In genomic region chr11:113750571-113751483, GRCm38 (mm10) we compare ENCODE assay signal across 8 mouse cellular contexts. TPM values are rescaled to one million over a fixed set of nuclear protein-coding genes. Genes with fewer than 3 reads are reported as not detected.
A peak's percentile ranks its signal among the peaks of the same experiment; 100 is the strongest.
DNase-seq lines count a peak whose midpoint lies in the region; ATAC-seq and TF ChIP-seq lines count a peak whose summit lies in the region.

No protein-coding gene starts in this region.

- H3K9ac ChIP-seq in CH12.LX (ENCODE audit: insufficient read depth, low read depth): peak overlapping the region; percentile 48
- peak overlapping the region; percentile 91 for H3K9ac ChIP-seq in heart, embryonic 13.5 days
- H3K9ac ChIP-seq in kidney, postnatal 0 days (ENCODE audit: low read depth, low read length): peak overlapping the region; percentile 85
- peak overlapping the region; percentile 90 for H3K9ac ChIP-seq in liver, embryonic 13.5 days
- peak overlapping the region; percentile 96 for H3K9ac ChIP-seq in stomach, embryonic 15.5 days

- peaks cover 0 to 19% of the 10 kb centered on the region in 2 experiments for H3K36me3 ChIP-seq in CH12.LX (replicated peaks in 1 of 2; ENCODE audit: control insufficient read depth in 1 of 2, insufficient read depth in 1 of 2, low read length in 1 of 2)
- H3K36me3 ChIP-seq in erythroblast, embryonic 14.5 days (ENCODE audit: control insufficient read depth): peaks cover 30% of the 10 kb centered on the region
- peaks cover 4% of the 10 kb centered on the region; the same call in 1 of the 2 replicates for H3K36me3 ChIP-seq in heart, embryonic 13.5 days
- 0 out of 2 replicates have a peak, but pooled peaks cover 6% of the 10 kb centered on the region for H3K36me3 ChIP-seq in kidney, postnatal 0 days (ENCODE audit: insufficient read depth, low read length)
- H3K36me3 ChIP-seq in liver, embryonic 13.5 days: peaks cover 11% of the 10 kb centered on the region; the same call in 1 of the 2 replicates
- H3K36me3 ChIP-seq in stomach, embryonic 15.5 days: 0 out of 2 replicates have a peak, but pooled peaks cover 5% of the 10 kb centered on the region

- peak; percentile 17 for ATAC-seq in heart, embryonic 13.5 days (ENCODE audit: extremely low read depth, insufficient number of reproducible peaks, low FRiP score, low TSS enrichment)
- peak; percentile 29 for ATAC-seq in kidney, postnatal 0 days (replicated peaks; ENCODE audit: low FRiP score, low read depth)
- peak; percentile 49 for ATAC-seq in liver, embryonic 13.5 days (ENCODE audit: low read depth)
- ATAC-seq in stomach, embryonic 15.5 days (ENCODE audit: insufficient read depth, low FRiP score, low read depth): peak; percentile 57

- H3K4me1 ChIP-seq in CH12.LX (ENCODE audit: control insufficient read depth in 1 of 2, insufficient read depth in 2 of 2): peaks cover 0 to 41% of the 10 kb centered on the region in 2 experiments; a peak in 2 of 4 replicates
- H3K4me1 ChIP-seq in erythroblast, embryonic 14.5 days (ENCODE audit: control insufficient read depth): peaks cover 66% of the 10 kb centered on the region
- peaks cover 45% of the 10 kb centered on the region for H3K4me1 ChIP-seq in heart, embryonic 13.5 days
- peaks cover 30% of the 10 kb centered on the region for H3K4me1 ChIP-seq in kidney, postnatal 0 days (replicated peaks; ENCODE audit: insufficient read depth, low read length)
- H3K4me1 ChIP-seq in liver, embryonic 13.5 days (replicated peaks): peaks cover 62% of the 10 kb centered on the region
- peaks cover 37% of the 10 kb centered on the region for H3K4me1 ChIP-seq in stomach, embryonic 15.5 days

- dilution Hi-C loops in CH12.LX (cut with MboI; ENCODE audit: extremely low pct_ligation_motif_present, extremely low pct_unique_long_range_greater_than_20kb, low sequenced_read_pairs): no loop called here

- H3K27me3 ChIP-seq in CH12.LX (replicated peaks): no peaks in the 10 kb centered on the region
- no peaks in the 10 kb centered on the region for H3K27me3 ChIP-seq in erythroblast, embryonic 14.5 days (ENCODE audit: control insufficient read depth)
- no peaks in the 10 kb centered on the region for H3K27me3 ChIP-seq in heart, embryonic 13.5 days (replicated peaks)
- no peaks in the 10 kb centered on the region for H3K27me3 ChIP-seq in kidney, postnatal 0 days (ENCODE audit: insufficient read depth, low read length)
- H3K27me3 ChIP-seq in liver, embryonic 13.5 days: no peaks in the 10 kb centered on the region
- no peaks in the 10 kb centered on the region for H3K27me3 ChIP-seq in stomach, embryonic 15.5 days (replicated peaks)

- peak in 1 of 2 experiments; percentile 77; a peak in 2 of 4 replicates for TF ChIP-seq CTCF in CH12.LX (conservative IDR thresholded peaks at IDR 0.05 in 1 of 2, IDR thresholded peaks at IDR 0.05 in 1 of 2; ENCODE audit: low read depth in 2 of 2, low read length in 2 of 2)
- TF ChIP-seq CTCF in brain, embryonic 14.5 days (IDR thresholded peaks at IDR 0.05; ENCODE audit: borderline replicate concordance, extremely low read depth, insufficient read depth, insufficient read length): peak; percentile 32; the same call in 1 of the 2 replicates
- peak; percentile 64 for TF ChIP-seq CTCF in kidney, postnatal 0 days (IDR thresholded peaks at IDR 0.05; ENCODE audit: low read depth)

- no peak for TF ChIP-seq EP300 in CH12.LX (IDR thresholded peaks at IDR 0.05; ENCODE audit: low read length)

- WGBS in heart, embryonic 13.5 days: under 1% methylated on average over 67 of the region's 67 CpGs
- under 1% methylated on average over 67 of the region's 67 CpGs for WGBS in kidney, postnatal 0 days
- 1% methylated on average over 67 of the region's 67 CpGs for WGBS in liver, embryonic 13.5 days (ENCODE audit: insufficient replicate concordance)
- under 1% methylated on average over 66 of the region's 67 CpGs for WGBS in stomach, embryonic 15.5 days

- TF ChIP-seq POLR2A in CH12.LX (IDR thresholded peaks at IDR 0.05; ENCODE audit: low read depth, low read length): no peak
- no peak for TF ChIP-seq POLR2A in brain, embryonic 14.5 days (IDR thresholded peaks at IDR 0.05; ENCODE audit: borderline replicate concordance, extremely low read depth, insufficient read depth, insufficient read length, poor library complexity, severe bottlenecking)

- H3K4me3 ChIP-seq in CH12.LX (replicated peaks in 1 of 3; ENCODE audit: low read depth in 2 of 3, low read length in 2 of 3, poor library complexity in 1 of 3): peak overlapping the region; percentile 59 to 82 (median 77)
- peak overlapping the region; percentile 90 for H3K4me3 ChIP-seq in erythroblast, embryonic 14.5 days (replicated peaks)
- H3K4me3 ChIP-seq in heart, embryonic 13.5 days: peak overlapping the region; percentile 79
- peak overlapping the region; percentile 84 for H3K4me3 ChIP-seq in kidney, postnatal 0 days (replicated peaks; ENCODE audit: low read depth, low read length)
- H3K4me3 ChIP-seq in liver, embryonic 13.5 days (replicated peaks): peak overlapping the region; percentile 81
- H3K4me3 ChIP-seq in stomach, embryonic 15.5 days (replicated peaks): peak overlapping the region; percentile 90

- H3K4me2 ChIP-seq in CH12.LX (ENCODE audit: insufficient read depth, low read depth, poor library complexity, severe bottlenecking): peak overlapping the region; percentile 72
- H3K4me2 ChIP-seq in heart, embryonic 13.5 days: peak overlapping the region; percentile 80
- peak overlapping the region; percentile 63 for H3K4me2 ChIP-seq in kidney, postnatal 0 days (ENCODE audit: low read length)
- H3K4me2 ChIP-seq in liver, embryonic 13.5 days: peak overlapping the region; percentile 98
- peak overlapping the region; percentile 84 for H3K4me2 ChIP-seq in stomach, embryonic 15.5 days

- H3K9me3 ChIP-seq in CH12.LX (replicated peaks; ENCODE audit: low read length): no peaks in the 10 kb centered on the region
- H3K9me3 ChIP-seq in erythroblast, embryonic 14.5 days (ENCODE audit: control insufficient read depth, low read length): no peaks in the 10 kb centered on the region
- no peaks in the 10 kb centered on the region for H3K9me3 ChIP-seq in heart, embryonic 13.5 days
- no peaks in the 10 kb centered on the region for H3K9me3 ChIP-seq in kidney, postnatal 0 days (replicated peaks; ENCODE audit: low read length)
- H3K9me3 ChIP-seq in liver, embryonic 13.5 days (replicated peaks): no peaks in the 10 kb centered on the region
- H3K9me3 ChIP-seq in stomach, embryonic 15.5 days: no peaks in the 10 kb centered on the region

- TF ChIP-seq RAD21 in CH12.LX (IDR thresholded peaks at IDR 0.05; ENCODE audit: low read depth, low read length): peak; percentile 69

- in situ Hi-C loops in CH12.LX (cut with MboI; ENCODE audit: low pct_ligation_motif_present, low pct_unique_long_range_greater_than_20kb, low sequenced_read_pairs): loop anchor here (5.0 kb wide), 1 partner anchor 61 kb away; no protein-coding TSS in a partner anchor

- peak; percentile 56 for DNase-seq in CH12.LX (ENCODE audit: extremely low read depth)
- DNase-seq in brain, embryonic 14.5 days (ENCODE audit: low read depth): peak; percentile 90
- peak; percentile 84 for DNase-seq in kidney, postnatal 0 days (ENCODE audit: low spot score)
- peak; percentile 73 for DNase-seq in liver, embryonic 13.5 days
- DNase-seq in natural killer cell, adult 2 months (ENCODE audit: low spot score in 2 of 2): peak; percentile 28 to 56

- H3K79me2 ChIP-seq in CH12.LX (replicated peaks; ENCODE audit: control insufficient read depth, extremely low read depth, insufficient read depth, poor library complexity, severe bottlenecking): no peaks in the 10 kb centered on the region

- no peak overlapping the region for H3K27ac ChIP-seq in CH12.LX (ENCODE audit: insufficient read depth, low read depth)
- H3K27ac ChIP-seq in heart, embryonic 13.5 days (replicated peaks): peak overlapping the region; percentile 89
- peak overlapping the region; percentile 96 for H3K27ac ChIP-seq in kidney, postnatal 0 days
- H3K27ac ChIP-seq in liver, embryonic 13.5 days: peak overlapping the region; percentile 96
- H3K27ac ChIP-seq in stomach, embryonic 15.5 days: peak overlapping the region; percentile 98

TF ChIP-seq in CH12.LX, 34 proteins besides CTCF, POLR2A, EP300 and RAD21 (continues in another document):
- no peak for TF ChIP-seq USF2 (conservative IDR thresholded peaks at IDR 0.05; ENCODE audit: low read depth, low read length)
- TF ChIP-seq PAX5 (IDR thresholded peaks at IDR 0.05; ENCODE audit: low read length): no peak
- TF ChIP-seq CHD2 (IDR thresholded peaks at IDR 0.05; ENCODE audit: low read length): 0 out of 2 replicates have a peak, but pooled peaks have one; percentile 32
- TF ChIP-seq ZNF384 (IDR thresholded peaks at IDR 0.05; ENCODE audit: low read depth, low read length): no peak
- TF ChIP-seq E2F4 (IDR thresholded peaks at IDR 0.05; ENCODE audit: insufficient replicate concordance, low read depth, low read length): no peak
- 0 out of 2 replicates have a peak, but pooled peaks have one; percentile 12 for TF ChIP-seq ELF1 (IDR thresholded peaks at IDR 0.05; ENCODE audit: low read depth, low read length)
- TF ChIP-seq ZMIZ1 (IDR thresholded peaks at IDR 0.05; ENCODE audit: low read depth, low read length): no peak
- no peak for TF ChIP-seq JUND (conservative IDR thresholded peaks at IDR 0.05; ENCODE audit: low read depth, low read length)
- peak; percentile 38; the same call in 1 of the 2 replicates for TF ChIP-seq IRF4 (IDR thresholded peaks at IDR 0.05; ENCODE audit: low read depth, low read length)

RNA-seq across cellular contexts. Expression of gene Cdc42ep4, which starts 0.9 kb away (rescaled TPM):
- total RNA-seq in CH12.LX (2012; rRNA removed): 2.6 and 3.4 TPM in 2 replicates
- 2.3 TPM in 2 replicates for total RNA-seq in CH12.LX (2014; rRNA removed)
- polyA plus RNA-seq in CH12.LX (2012; ENCODE audit: insufficient read length, low read depth): 6.7 and 8.1 TPM in 2 replicates
- 51.2 and 61.3 TPM in 2 replicates for polyA plus RNA-seq in brain, embryonic 14.5 days (2012; rRNA removed)
- 7.3 and 8.3 TPM in 2 replicates for polyA plus RNA-seq in erythroblast, embryonic 14.5 days (2012)
- polyA plus RNA-seq in heart, embryonic 13.5 days (2015; fragmentation: Nextera tagmentation; extraction: Ambion mirVana): 24.0 and 26.1 TPM in 2 replicates
- 48.5 and 52.3 TPM in 2 replicates for polyA plus RNA-seq in kidney, postnatal 0 days (2015; fragmentation: Nextera tagmentation; extraction: Ambion mirVana)
- 17.3 and 18.4 TPM in 2 replicates for polyA plus RNA-seq in liver, embryonic 13.5 days (2015; fragmentation: Nextera tagmentation; extraction: Ambion mirVana)
- polyA plus RNA-seq in stomach, embryonic 15.5 days (2015; fragmentation: Nextera tagmentation; extraction: Ambion mirVana): 51.6 and 59.6 TPM in 2 replicates

RNA-seq across cellular contexts. Expression of gene Cpsf4l, which starts 41.0 kb away (rescaled TPM):
- total RNA-seq in CH12.LX (2012; rRNA removed) (0.13 TPM in 1 of 2 replicates, not detected in the other), CH12.LX (2014; rRNA removed) (not detected in 2 replicates)
- polyA plus RNA-seq in CH12.LX (2012; ENCODE audit: insufficient read length, low read depth): 0.43 and 0.53 TPM in 2 replicates
- polyA plus RNA-seq in brain, embryonic 14.5 days (2012; rRNA removed): 0.28 and 0.29 TPM in 2 replicates
- polyA plus RNA-seq in erythroblast, embryonic 14.5 days (2012): not detected in 2 replicates
- 0.24 TPM in 1 of 2 replicates, not detected in the other for polyA plus RNA-seq in heart, embryonic 13.5 days (2015; fragmentation: Nextera tagmentation; extraction: Ambion mirVana)
- 3.9 TPM in 2 replicates for polyA plus RNA-seq in kidney, postnatal 0 days (2015; fragmentation: Nextera tagmentation; extraction: Ambion mirVana)
- polyA plus RNA-seq in liver, embryonic 13.5 days (2015; fragmentation: Nextera tagmentation; extraction: Ambion mirVana): not detected in 2 replicates
- polyA plus RNA-seq in stomach, embryonic 15.5 days (2015; fragmentation: Nextera tagmentation; extraction: Ambion mirVana): 0.23 and 0.42 TPM in 2 replicates
